Mouse (Mus musculus): ENCODE results near the gene Atp1b2. TPM values are rescaled to one million over a fixed set of nuclear protein-coding genes. Genes with fewer than 3 reads are reported as not detected.
A peak's percentile ranks its signal among the peaks of the same experiment; 100 is the strongest.

The Atp1b2 gene
- total and polyA plus RNA-seq, 3 experiments: 0.09 TPM; not detected in 2

GRCm38 (mm10) chr11:69582230-69582805, 23.4 kb downstream of the Atp1b2 start:
- dilution Hi-C loops (cut with MboI; ENCODE audit: extremely low pct_ligation_motif_present, extremely low pct_unique_long_range_greater_than_20kb, low sequenced_read_pairs) (no loop called here), in situ Hi-C loops (cut with MboI; ENCODE audit: low pct_ligation_motif_present, low pct_unique_long_range_greater_than_20kb, low sequenced_read_pairs) (no loop called here)
- no peak for DNase-seq (ENCODE audit: extremely low read depth)
- H3K4me3 ChIP-seq (replicated peaks in 1 of 3; ENCODE audit: low read depth in 2 of 3, low read length in 2 of 3, poor library complexity in 1 of 3): peak overlapping the region; percentile 10 to 99 (median 81)
- no peaks in the 10 kb centered on the region for H3K27me3 ChIP-seq (replicated peaks)
- peaks cover 83% of the 10 kb centered on the region for H3K79me2 ChIP-seq (replicated peaks; ENCODE audit: control insufficient read depth, extremely low read depth, insufficient read depth, poor library complexity, severe bottlenecking)
- H3K27ac ChIP-seq (ENCODE audit: insufficient read depth, low read depth): no peak overlapping the region
- peak overlapping the region; percentile 82 for H3K9ac ChIP-seq (ENCODE audit: insufficient read depth, low read depth)
- H3K9me3 ChIP-seq (replicated peaks; ENCODE audit: low read length): no peaks in the 10 kb centered on the region
- TF ChIP-seq MXI1 (IDR thresholded peaks at IDR 0.05; ENCODE audit: low read depth, low read length): no peak
- no peak for TF ChIP-seq SIN3A (IDR thresholded peaks at IDR 0.05; ENCODE audit: low read length)
- no peak for TF ChIP-seq EP300 (IDR thresholded peaks at IDR 0.05; ENCODE audit: low read length)
- no peak for TF ChIP-seq CHD1 (IDR thresholded peaks at IDR 0.05; ENCODE audit: low read depth, low read length)
- TF ChIP-seq IRF4 (IDR thresholded peaks at IDR 0.05; ENCODE audit: low read depth, low read length): no peak
- peaks cover 23 to 49% of the 10 kb centered on the region in 2 experiments for H3K36me3 ChIP-seq (replicated peaks in 1 of 2; ENCODE audit: control insufficient read depth in 1 of 2, insufficient read depth in 1 of 2, low read length in 1 of 2)
- peak overlapping the region; percentile 96 for H3K4me2 ChIP-seq (ENCODE audit: insufficient read depth, low read depth, poor library complexity, severe bottlenecking)
- peaks cover 16 to 57% of the 10 kb centered on the region in 2 experiments for H3K4me1 ChIP-seq (ENCODE audit: control insufficient read depth in 1 of 2, insufficient read depth in 2 of 2)

DNA sequence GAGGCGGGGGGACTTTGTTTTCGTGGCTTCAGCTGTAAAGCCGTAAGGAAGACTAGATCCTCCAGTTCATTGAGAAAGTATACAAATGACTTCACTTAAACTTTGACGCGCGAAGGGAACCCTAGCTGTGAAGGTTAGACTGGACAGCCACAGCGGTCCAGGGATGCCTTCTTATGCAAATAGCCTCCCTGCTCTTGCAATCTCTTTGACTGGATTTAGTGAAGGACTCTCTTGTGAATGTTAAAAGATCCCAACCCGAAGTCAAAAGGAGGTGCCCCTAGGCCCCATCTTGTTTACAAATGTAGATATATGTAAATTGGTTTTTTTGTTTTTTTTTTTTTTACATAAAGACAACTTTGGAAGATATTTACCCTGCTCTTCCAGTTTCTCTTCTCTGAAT, 23.9 kb downstream of the Atp1b2 start:
- dilution Hi-C loops (cut with MboI; ENCODE audit: extremely low pct_ligation_motif_present, extremely low pct_unique_long_range_greater_than_20kb, low sequenced_read_pairs): no loop called here
- no peak overlapping the region for H3K27ac ChIP-seq (ENCODE audit: insufficient read depth, low read depth)
- in situ Hi-C loops (cut with MboI; ENCODE audit: low pct_ligation_motif_present, low pct_unique_long_range_greater_than_20kb, low sequenced_read_pairs): no loop called here
- H3K4me1 ChIP-seq (ENCODE audit: control insufficient read depth in 1 of 2, insufficient read depth in 2 of 2): peaks cover 16 to 61% of the 10 kb centered on the region in 2 experiments
- no peaks in the 10 kb centered on the region for H3K9me3 ChIP-seq (replicated peaks; ENCODE audit: low read length)
- H3K4me2 ChIP-seq (ENCODE audit: insufficient read depth, low read depth, poor library complexity, severe bottlenecking): peak overlapping the region; percentile 96
- peak overlapping the region; percentile 81 to 99 (median 95) for H3K4me3 ChIP-seq (replicated peaks in 1 of 3; ENCODE audit: low read depth in 2 of 3, low read length in 2 of 3, poor library complexity in 1 of 3)
- H3K27me3 ChIP-seq (replicated peaks): no peaks in the 10 kb centered on the region
- DNase-seq (ENCODE audit: extremely low read depth): no peak
- H3K9ac ChIP-seq (ENCODE audit: insufficient read depth, low read depth): peak overlapping the region; percentile 82
- peaks cover 84% of the 10 kb centered on the region for H3K79me2 ChIP-seq (replicated peaks; ENCODE audit: control insufficient read depth, extremely low read depth, insufficient read depth, poor library complexity, severe bottlenecking)
- H3K36me3 ChIP-seq (replicated peaks in 1 of 2; ENCODE audit: control insufficient read depth in 1 of 2, insufficient read depth in 1 of 2, low read length in 1 of 2): peaks cover 20 to 50% of the 10 kb centered on the region in 2 experiments
- TF ChIP-seq ZNF384 (IDR thresholded peaks at IDR 0.05; ENCODE audit: low read depth, low read length): 0 out of 2 replicates have a peak, but pooled peaks have one; percentile 37
- no peak for TF ChIP-seq CHD1 (IDR thresholded peaks at IDR 0.05; ENCODE audit: low read depth, low read length)
- TF ChIP-seq EP300 (IDR thresholded peaks at IDR 0.05; ENCODE audit: low read length): 0 out of 2 replicates have a peak, but pooled peaks have one; percentile 5
- no peak for TF ChIP-seq TBP (conservative IDR thresholded peaks at IDR 0.05; ENCODE audit: low read depth, low read length)
- TF ChIP-seq MAX (IDR thresholded peaks at IDR 0.05; ENCODE audit: low read length): no peak
- TF ChIP-seq MXI1 (IDR thresholded peaks at IDR 0.05; ENCODE audit: low read depth, low read length): no peak; the same call in 1 of the 2 replicates

DNA sequence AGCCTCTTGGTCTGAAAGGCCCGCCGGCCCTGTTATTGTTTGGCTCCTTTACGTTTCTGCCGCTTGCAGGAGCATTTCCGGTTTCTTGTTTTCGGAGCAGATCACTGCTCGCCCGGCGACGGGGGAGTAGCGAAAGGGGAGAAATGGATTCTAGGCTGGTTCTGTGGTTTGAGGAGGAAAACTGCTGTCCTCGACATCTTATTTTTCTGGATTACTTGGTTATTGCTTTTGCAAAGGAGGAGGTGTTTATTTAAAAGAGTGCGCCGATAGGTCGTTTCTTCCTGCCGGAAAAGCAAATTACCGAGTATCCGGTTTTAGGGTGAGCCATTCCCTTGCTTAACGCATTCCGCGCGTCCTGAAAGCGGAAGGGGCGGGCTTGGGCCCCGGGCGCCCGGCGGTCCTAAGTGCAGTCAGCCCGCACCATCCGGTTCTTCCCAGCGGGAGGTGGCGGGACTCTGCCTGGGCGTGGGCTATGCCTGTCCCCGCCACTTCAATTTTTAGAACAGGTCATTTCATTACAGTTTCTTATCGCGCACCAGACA, 24.5 kb downstream of the Atp1b2 start:
- H3K36me3 ChIP-seq (replicated peaks in 1 of 2; ENCODE audit: control insufficient read depth in 1 of 2, insufficient read depth in 1 of 2, low read length in 1 of 2): peaks cover 19 to 48% of the 10 kb centered on the region in 2 experiments
- peak overlapping the region; percentile 99 for H3K9ac ChIP-seq (ENCODE audit: insufficient read depth, low read depth)
- in situ Hi-C loops (cut with MboI; ENCODE audit: low pct_ligation_motif_present, low pct_unique_long_range_greater_than_20kb, low sequenced_read_pairs) (no loop called here), dilution Hi-C loops (cut with MboI; ENCODE audit: extremely low pct_ligation_motif_present, extremely low pct_unique_long_range_greater_than_20kb, low sequenced_read_pairs) (no loop called here)
- DNase-seq (ENCODE audit: extremely low read depth): peak; percentile 94
- H3K4me2 ChIP-seq (ENCODE audit: insufficient read depth, low read depth, poor library complexity, severe bottlenecking): peak overlapping the region; percentile 96; the same call in 1 of the 2 replicates
- peaks cover 19 to 61% of the 10 kb centered on the region in 2 experiments for H3K4me1 ChIP-seq (ENCODE audit: control insufficient read depth in 1 of 2, insufficient read depth in 2 of 2)
- H3K79me2 ChIP-seq (replicated peaks; ENCODE audit: control insufficient read depth, extremely low read depth, insufficient read depth, poor library complexity, severe bottlenecking): peaks cover 84% of the 10 kb centered on the region
- H3K27me3 ChIP-seq (replicated peaks): no peaks in the 10 kb centered on the region
- H3K9me3 ChIP-seq (replicated peaks; ENCODE audit: low read length): no peaks in the 10 kb centered on the region
- H3K4me3 ChIP-seq (replicated peaks in 1 of 3; ENCODE audit: low read depth in 2 of 3, low read length in 2 of 3, poor library complexity in 1 of 3): peak overlapping the region; percentile 81 to 99 (median 95)
- peak overlapping the region; percentile 89 for H3K27ac ChIP-seq (ENCODE audit: insufficient read depth, low read depth)
- no peak for TF ChIP-seq JUND (conservative IDR thresholded peaks at IDR 0.05; ENCODE audit: low read depth, low read length)
- TF ChIP-seq CTCF (conservative IDR thresholded peaks at IDR 0.05 in 1 of 2, IDR thresholded peaks at IDR 0.05 in 1 of 2; ENCODE audit: low read depth in 2 of 2, low read length in 2 of 2): no peak
- TF ChIP-seq KAT2A (IDR thresholded peaks at IDR 0.05; ENCODE audit: insufficient replicate concordance, low read length): peak; percentile 83; the same call in 1 of the 2 replicates
- TF ChIP-seq HCFC1 (IDR thresholded peaks at IDR 0.05; ENCODE audit: low read depth, low read length): peak; percentile 87
- TF ChIP-seq IRF4 (IDR thresholded peaks at IDR 0.05; ENCODE audit: low read depth, low read length): peak; percentile 82
- TF ChIP-seq JUN (IDR thresholded peaks at IDR 0.05; ENCODE audit: insufficient read depth, low read depth, low read length): no peak
- TF ChIP-seq MEF2A (IDR thresholded peaks at IDR 0.05; ENCODE audit: borderline replicate concordance, low read depth, low read length): peak; percentile 63
- peak; percentile 70 for TF ChIP-seq MAX (IDR thresholded peaks at IDR 0.05; ENCODE audit: low read length)
- no peak for TF ChIP-seq PAX5 (IDR thresholded peaks at IDR 0.05; ENCODE audit: low read length)
- TF ChIP-seq SIN3A (IDR thresholded peaks at IDR 0.05; ENCODE audit: low read length): peak; percentile 97
- peak; percentile 85 for TF ChIP-seq MXI1 (IDR thresholded peaks at IDR 0.05; ENCODE audit: low read depth, low read length)
- peak; percentile 3; the same call in 1 of the 2 replicates for TF ChIP-seq BHLHE40 (IDR thresholded peaks at IDR 0.05; ENCODE audit: low read depth, low read length)
- TF ChIP-seq SMC3 (IDR thresholded peaks at IDR 0.05; ENCODE audit: low read depth, low read length): no peak
- TF ChIP-seq UBTF (IDR thresholded peaks at IDR 0.05; ENCODE audit: low read depth, low read length): no peak; the same call in none of the 2 replicates
- peak; percentile 84; the same call in 1 of the 2 replicates for TF ChIP-seq E2F4 (IDR thresholded peaks at IDR 0.05; ENCODE audit: insufficient replicate concordance, low read depth, low read length)
- no peak for TF ChIP-seq ZNF384 (IDR thresholded peaks at IDR 0.05; ENCODE audit: low read depth, low read length)
- TF ChIP-seq ZKSCAN1 (IDR thresholded peaks at IDR 0.05; ENCODE audit: borderline replicate concordance, low read depth, low read length): no peak
- no peak for TF ChIP-seq USF1 (IDR thresholded peaks at IDR 0.05; ENCODE audit: low read depth, low read length)
- no peak; the same call in none of the 2 replicates for TF ChIP-seq POLR2A (IDR thresholded peaks at IDR 0.05; ENCODE audit: low read depth, low read length)

Data from CH12.LX (cell line).